Mouse (Mus musculus) erythroblast, embryonic 14.5 days (primary cell): Measurements from ENCODE around the gene Myh9.

ENCODE experiments used
- GATA1 ChIP-seq: IDR thresholded peaks from 2 replicates; pipeline ENCODE4 v1.6.1; 2012; ENCODE audit warnings: low read length, inconsistent platforms, mixed read lengths
- TAL1 ChIP-seq: IDR thresholded peaks from 3 replicates; pipeline ENCODE4 v1.6.1; 2012; ENCODE audit warnings: low read length, inconsistent platforms, mixed read lengths

- TF ChIP-seq TAL1 (no peak), GATA1 (no peak)
Observed at GRCm38 (mm10) chr15:77823196-77823595, 18.8 kb downstream of the Myh9 start.
